Comparison of ENCODE assay signal across 16 mouse cellular contexts in the genomic region with DNA sequence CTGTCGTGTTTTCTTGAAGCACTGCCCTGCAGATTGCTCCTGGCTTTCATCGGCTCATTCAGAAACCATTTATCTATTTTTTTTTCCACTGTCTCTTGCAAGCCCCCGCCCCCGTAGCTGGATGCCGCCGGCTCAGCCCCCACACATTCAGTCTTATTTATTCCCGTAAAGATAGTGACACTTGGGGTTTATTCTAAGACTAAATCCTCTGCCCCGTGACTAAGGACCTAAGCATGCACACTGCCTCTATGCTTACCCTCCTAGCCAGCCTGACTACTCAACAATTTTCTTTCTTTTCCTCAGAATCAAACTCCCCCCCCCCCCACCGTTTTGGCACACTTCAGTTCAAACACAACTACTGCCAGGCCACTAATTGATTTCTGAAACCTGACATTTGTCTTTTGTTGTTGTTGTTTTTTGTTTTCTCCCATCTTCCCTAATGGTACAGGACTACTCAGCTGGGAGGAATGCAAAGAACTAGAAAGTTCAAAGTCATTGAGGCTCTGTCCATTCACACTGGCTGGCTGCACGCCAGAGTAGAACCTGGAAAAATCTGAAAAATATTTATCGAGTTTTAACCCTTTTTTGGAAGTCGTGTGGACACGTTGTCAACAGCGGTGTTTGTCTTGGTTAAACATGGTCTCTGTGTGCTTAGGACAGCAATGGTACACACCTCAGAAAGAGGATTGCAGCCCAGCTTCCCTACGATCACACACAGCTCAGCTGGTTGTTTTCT. TPM values are rescaled to one million over a fixed set of nuclear protein-coding genes. Genes with fewer than 3 reads are reported as not detected.
DNase-seq lines count a peak whose midpoint lies in the region; ATAC-seq and TF ChIP-seq lines count a peak whose summit lies in the region.
"Had no signal": no experiment of that assay in that cellular context is flagged by ENCODE, and none has a peak within 500 bp of the region (broad histone marks: within the 10 kb centered on the region; RNA-seq: fewer than 3 reads in every experiment).

No protein-coding gene starts in this region.

- H3K9ac ChIP-seq in heart, embryonic 15.5 days, result no peak overlapping the region
- H3K9ac ChIP-seq in stomach, embryonic 15.5 days, result no peak overlapping the region
- H3K9ac ChIP-seq in forebrain, embryonic 16.5 days (replicated peaks; ENCODE audit: low read depth, low read length), result no peak overlapping the region
- H3K9ac ChIP-seq: forebrain, embryonic 15.5 days; hindbrain, embryonic 12.5 days; lung, embryonic 15.5 days had no signal

- 33% methylated on average over 15 of the region's 15 CpGs for WGBS in heart, embryonic 15.5 days
- 33% methylated on average over 15 of the region's 15 CpGs for WGBS in stomach, embryonic 15.5 days
- WGBS in forebrain, embryonic 16.5 days, result 43% methylated on average over 15 of the region's 15 CpGs

- H3K27ac ChIP-seq in heart, embryonic 15.5 days, result no peak overlapping the region
- H3K27ac ChIP-seq in stomach, embryonic 15.5 days, result no peak overlapping the region
- H3K27ac ChIP-seq in forebrain, embryonic 16.5 days (ENCODE audit: low read length), result no peak overlapping the region
- H3K27ac ChIP-seq: forebrain, embryonic 15.5 days; hindbrain, embryonic 12.5 days; lung, embryonic 15.5 days had no signal

- no peaks in the 10 kb centered on the region for H3K36me3 ChIP-seq in heart, embryonic 15.5 days
- H3K36me3 ChIP-seq in E14TG2a.4 (ENCODE audit: insufficient read depth, low read length), result peaks cover 13% of the 10 kb centered on the region
- H3K36me3 ChIP-seq in stomach, embryonic 15.5 days, result no peaks in the 10 kb centered on the region
- H3K36me3 ChIP-seq in forebrain, embryonic 16.5 days (ENCODE audit: control insufficient read depth, insufficient read depth), result no peaks in the 10 kb centered on the region
- H3K36me3 ChIP-seq: forebrain, embryonic 15.5 days; hindbrain, embryonic 12.5 days; lung, embryonic 15.5 days had no signal

- no peak overlapping the region for H3K4me3 ChIP-seq in heart, embryonic 15.5 days
- H3K4me3 ChIP-seq in E14TG2a.4 (replicated peaks; ENCODE audit: low read length), result peak overlapping the region; percentile 41
- no peak overlapping the region for H3K4me3 ChIP-seq in stomach, embryonic 15.5 days (replicated peaks)
- H3K4me3 ChIP-seq in forebrain, embryonic 16.5 days (replicated peaks; ENCODE audit: low read length), result no peak overlapping the region
- H3K4me3 ChIP-seq: forebrain, embryonic 15.5 days; hindbrain, embryonic 12.5 days; lung, embryonic 15.5 days; megakaryocyte, embryonic 14.5 days had no signal

- TF ChIP-seq CTCF in E14TG2a.4 (conservative IDR thresholded peaks at IDR 0.05; ENCODE audit: low read length), result no peak

- 0 out of 2 replicates have a peak overlapping the region, but pooled peaks have one; percentile 9 for H3K4me2 ChIP-seq in heart, embryonic 15.5 days
- H3K4me2 ChIP-seq in stomach, embryonic 15.5 days, result peak overlapping the region; percentile 29; the same call in 1 of the 2 replicates
- H3K4me2 ChIP-seq in forebrain, embryonic 16.5 days (ENCODE audit: low read length), result no peak overlapping the region
- H3K4me2 ChIP-seq: forebrain, embryonic 15.5 days; hindbrain, embryonic 12.5 days; lung, embryonic 15.5 days had no signal

- peaks cover 14% of the 10 kb centered on the region for H3K4me1 ChIP-seq in heart, embryonic 15.5 days (replicated peaks)
- H3K4me1 ChIP-seq in E14TG2a.4 (replicated peaks; ENCODE audit: low read depth, low read length), result peaks cover 53% of the 10 kb centered on the region
- H3K4me1 ChIP-seq in stomach, embryonic 15.5 days, result no peaks in the 10 kb centered on the region
- peaks cover 11% of the 10 kb centered on the region for H3K4me1 ChIP-seq in forebrain, embryonic 16.5 days (replicated peaks; ENCODE audit: control insufficient read depth, insufficient read depth, low read length)

- H3K9me3 ChIP-seq in heart, embryonic 15.5 days (replicated peaks), result no peaks in the 10 kb centered on the region
- H3K9me3 ChIP-seq in E14TG2a.4 (ENCODE audit: low read length), result no peaks in the 10 kb centered on the region
- no peaks in the 10 kb centered on the region for H3K9me3 ChIP-seq in stomach, embryonic 15.5 days
- H3K9me3 ChIP-seq in forebrain, embryonic 16.5 days (ENCODE audit: control insufficient read depth, low read length), result no peaks in the 10 kb centered on the region
- H3K9me3 ChIP-seq: forebrain, embryonic 15.5 days; hindbrain, embryonic 12.5 days; lung, embryonic 15.5 days; megakaryocyte, embryonic 14.5 days had no signal

- no peak for ATAC-seq in heart, embryonic 15.5 days (replicated peaks; ENCODE audit: insufficient number of reproducible peaks, insufficient read depth, low FRiP score, low read depth)
- no peak for ATAC-seq in stomach, embryonic 15.5 days (ENCODE audit: insufficient read depth, low FRiP score, low read depth)
- ATAC-seq in forebrain, embryonic 16.5 days, result no peak
- ATAC-seq: forebrain, embryonic 15.5 days had no signal

- DNase-seq in heart, postnatal 4 days, result no peak
- peak; percentile 54 for DNase-seq in NIH3T3 (ENCODE audit: low read depth)
- no peak for DNase-seq in neural tube, embryonic 10.5 days (ENCODE audit: extremely low spot score, low spot score)
- DNase-seq: adrenal gland, adult 8-10 months; cerebellum, postnatal 14 days; kidney, postnatal 25 days; liver; right cerebral cortex, postnatal 4 days had no signal

- H3K27me3 ChIP-seq in heart, embryonic 15.5 days, result no peaks in the 10 kb centered on the region
- H3K27me3 ChIP-seq in E14TG2a.4 (ENCODE audit: insufficient read depth, low read length), result no peaks in the 10 kb centered on the region
- H3K27me3 ChIP-seq in stomach, embryonic 15.5 days (replicated peaks), result no peaks in the 10 kb centered on the region
- H3K27me3 ChIP-seq in forebrain, embryonic 16.5 days (replicated peaks; ENCODE audit: control insufficient read depth, insufficient read depth, low read length), result peaks cover 8% of the 10 kb centered on the region; the same call in 1 of the 2 replicates

RNA-seq across cellular contexts. Expression of gene Klf5, which starts 2.7 kb away (rescaled TPM):
- 2.8 and 5.6 TPM in 2 replicates for polyA plus RNA-seq in heart, embryonic 15.5 days (2015; fragmentation: Nextera tagmentation; extraction: Ambion mirVana)
- 1 to 10 TPM; 1.5 to 1.7 TPM for total RNA-seq in heart, postnatal 4 days (2021)
- polyA plus RNA-seq in stomach, embryonic 15.5 days (2015; fragmentation: Nextera tagmentation; extraction: Ambion mirVana), result 91.2 and 104 TPM in 2 replicates
- polyA plus RNA-seq in forebrain, embryonic 16.5 days (2015; fragmentation: Nextera tagmentation; extraction: Ambion mirVana), result 5.1 and 5.5 TPM in 2 replicates

Comparison
In these comparisons a context has a peak if more than half of its experiments do, and no peak if none do; other contexts are left out.
1. RNA of gene Klf5, which starts 2.7 kb away (polyA plus RNA-seq): 91.2 to 104 TPM in stomach, embryonic 15.5 days; 5.1 to 5.5 TPM in forebrain, embryonic 16.5 days and 2.8 to 5.6 TPM in heart, embryonic 15.5 days; every median in the first group is over 10 times any median in the second.